Mouse (Mus musculus) bone marrow macrophage, adult 2 months (primary cell): Measurements from ENCODE around the gene Crx.

Experiments used
- CTCF ChIP-seq: IDR thresholded peaks from 2 replicates; pipeline ENCODE4 v1.5.1; 2012; ENCODE audit warnings: low read depth, mild to moderate bottlenecking, low read length, moderate library complexity
- POLR2A ChIP-seq: IDR thresholded peaks from 2 replicates; pipeline ENCODE4 v1.6.1; 2012; ENCODE audit warnings: mild to moderate bottlenecking, low read depth, low read length, borderline replicate concordance

DNA sequence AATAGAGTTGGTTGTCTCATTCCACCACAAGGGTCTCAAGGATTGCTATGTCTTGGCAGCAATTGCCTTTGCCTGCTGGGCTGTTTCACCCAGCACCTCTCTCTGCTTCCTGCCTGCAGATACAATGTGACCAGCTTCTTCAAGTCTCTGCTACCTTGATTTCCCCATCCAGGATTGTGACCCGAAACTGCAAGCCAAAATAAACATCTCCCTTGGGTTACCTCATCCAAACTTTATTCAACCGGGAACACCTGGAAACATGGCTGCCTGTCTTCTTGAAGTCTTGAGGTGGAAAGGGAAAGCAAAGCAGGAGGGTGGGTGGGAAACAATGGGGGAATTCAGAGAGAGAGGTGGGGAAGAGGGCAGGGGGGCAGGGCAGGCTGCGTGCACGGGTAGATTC is 37.2 kb upstream of the Crx start:
- TF ChIP-seq CTCF (no peak), POLR2A (no peak)
